Mouse (Mus musculus): Measurements from ENCODE around the gene Cep350.

DNA sequence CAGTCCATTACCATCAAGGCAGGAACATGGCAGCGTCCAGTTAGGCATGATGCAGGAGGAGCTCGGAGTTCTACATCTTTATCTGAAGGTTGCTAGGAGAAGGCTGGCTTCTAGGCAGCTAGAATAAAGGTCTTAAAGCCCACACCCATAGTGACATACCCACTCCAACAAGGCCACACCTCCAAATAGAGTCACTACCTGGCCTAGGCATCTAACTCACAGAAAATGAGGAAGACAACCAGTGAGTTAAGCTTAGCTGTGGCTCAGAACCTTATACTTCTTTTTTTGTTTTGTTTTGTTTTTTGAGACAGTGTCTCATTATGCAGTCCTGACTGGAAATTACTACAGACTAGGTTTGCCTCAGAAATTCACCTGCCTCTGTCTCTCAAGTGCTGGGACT is 14.6 kb upstream of the Cep350 start:
- no peak for TF ChIP-seq CTCF (IDR thresholded peaks at IDR 0.05; ENCODE audit: low read depth, low read length)
- TF ChIP-seq POLR2A (IDR thresholded peaks at IDR 0.05; ENCODE audit: insufficient read depth, low read length): no peak

Data from ES-Bruce4 (cell line).